Mouse (Mus musculus): ENCODE results near the gene Kctd15. TPM values are rescaled to one million over a fixed set of nuclear protein-coding genes. Genes with fewer than 3 reads are reported as not detected.

Kctd15 gene
- polyA plus RNA-seq, 1 experiment from 2014 or later = 3.0 TPM

- Histone ChIP-seq H3K9me3 (replicated peaks) (no peaks in the 10 kb centered on the region), H3K4me2 (no peak overlapping the region), H3K4me3 (no peak overlapping the region), H3K4me1 (replicated peaks) (peaks cover 5% of the 10 kb centered on the region; the same call in 1 of the 2 replicates), H3K36me3 (peaks cover 10% of the 10 kb centered on the region), H3K27ac (no peak overlapping the region), H3K9ac (no peak overlapping the region), H3K27me3 (no peaks in the 10 kb centered on the region)
- 86% methylated on average over 2 of the region's 2 CpGs for WGBS
- ATAC-seq (replicated peaks; ENCODE audit: insufficient number of reproducible peaks, insufficient read depth, low FRiP score, low read depth) = no peak
Observed at GRCm38 (mm10) chr7:34645623-34646022, 10.9 kb downstream of the Kctd15 start.

GRCm38 (mm10) chr7:34644591-34644990 is 11.9 kb downstream of the Kctd15 start:
- H3K4me3 ChIP-seq = no peak overlapping the region
- peaks cover 5% of the 10 kb centered on the region; the same call in 1 of the 2 replicates for H3K4me1 ChIP-seq (replicated peaks)
- H3K27ac ChIP-seq = no peak overlapping the region
- no peaks in the 10 kb centered on the region for H3K27me3 ChIP-seq
- peaks cover 10% of the 10 kb centered on the region for H3K36me3 ChIP-seq
- no peak overlapping the region for H3K9ac ChIP-seq
- no peak overlapping the region for H3K4me2 ChIP-seq
- no peak for ATAC-seq (replicated peaks; ENCODE audit: insufficient number of reproducible peaks, insufficient read depth, low FRiP score, low read depth)
- no peaks in the 10 kb centered on the region for H3K9me3 ChIP-seq (replicated peaks)
- 88% methylated on average over 18 of the region's 18 CpGs for WGBS

- H3K36me3 ChIP-seq = peaks cover 4% of the 10 kb centered on the region; the same call in 1 of the 2 replicates
- peaks cover 5% of the 10 kb centered on the region; the same call in 1 of the 2 replicates for H3K4me1 ChIP-seq (replicated peaks)
- H3K4me3 ChIP-seq = no peak overlapping the region
- WGBS = 65% methylated on average over 6 of the region's 6 CpGs
- H3K27me3 ChIP-seq = no peaks in the 10 kb centered on the region
- no peaks in the 10 kb centered on the region for H3K9me3 ChIP-seq (replicated peaks)
- H3K9ac ChIP-seq = no peak overlapping the region
- no peak overlapping the region for H3K4me2 ChIP-seq
- no peak overlapping the region for H3K27ac ChIP-seq
- ATAC-seq (replicated peaks; ENCODE audit: insufficient number of reproducible peaks, insufficient read depth, low FRiP score, low read depth) = no peak
Observed at GRCm38 (mm10) chr7:34643329-34643728, 13.2 kb downstream of the Kctd15 start.

- H3K4me1 ChIP-seq (replicated peaks) = peaks cover 2% of the 10 kb centered on the region; the same call in 1 of the 2 replicates
- H3K4me3 ChIP-seq = no peak overlapping the region
- H3K4me2 ChIP-seq = no peak overlapping the region
- no peaks in the 10 kb centered on the region for H3K27me3 ChIP-seq
- WGBS = 69% methylated on average over 13 of the region's 13 CpGs
- H3K9ac ChIP-seq = no peak overlapping the region
- no peak overlapping the region for H3K27ac ChIP-seq
- no peak for ATAC-seq (replicated peaks; ENCODE audit: insufficient number of reproducible peaks, insufficient read depth, low FRiP score, low read depth)
- H3K9me3 ChIP-seq (replicated peaks) = no peaks in the 10 kb centered on the region
- H3K36me3 ChIP-seq = peaks cover 4% of the 10 kb centered on the region; the same call in 1 of the 2 replicates
Observed at GRCm38 (mm10) chr7:34641968-34642367, 14.6 kb downstream of the Kctd15 start.

GRCm38 (mm10) chr7:34639798-34640197 is 16.7 kb downstream of the Kctd15 start:
- no peak overlapping the region for H3K9ac ChIP-seq
- no peak overlapping the region for H3K4me3 ChIP-seq
- no peak overlapping the region for H3K4me2 ChIP-seq
- H3K9me3 ChIP-seq (replicated peaks) = no peaks in the 10 kb centered on the region
- peaks cover 4% of the 10 kb centered on the region; the same call in 1 of the 2 replicates for H3K36me3 ChIP-seq
- H3K4me1 ChIP-seq (replicated peaks) = no peaks in the 10 kb centered on the region
- no peak for ATAC-seq (replicated peaks; ENCODE audit: insufficient number of reproducible peaks, insufficient read depth, low FRiP score, low read depth)
- H3K27me3 ChIP-seq = no peaks in the 10 kb centered on the region
- WGBS = 89% methylated on average over 11 of the region's 11 CpGs
- H3K27ac ChIP-seq = no peak overlapping the region

GRCm38 (mm10) chr7:34636661-34637060 is 19.9 kb downstream of the Kctd15 start:
- Histone ChIP-seq H3K4me3 (no peak overlapping the region), H3K9ac (no peak overlapping the region), H3K4me1 (replicated peaks) (no peaks in the 10 kb centered on the region), H3K9me3 (replicated peaks) (no peaks in the 10 kb centered on the region), H3K36me3 (no peaks in the 10 kb centered on the region), H3K27ac (no peak overlapping the region), H3K27me3 (no peaks in the 10 kb centered on the region), H3K4me2 (no peak overlapping the region)
- 70% methylated on average over 4 of the region's 4 CpGs for WGBS
- ATAC-seq (replicated peaks; ENCODE audit: insufficient number of reproducible peaks, insufficient read depth, low FRiP score, low read depth) = no peak

GRCm38 (mm10) chr7:34632966-34633742 is 23.4 kb downstream of the Kctd15 start:
- no peak for ATAC-seq (replicated peaks; ENCODE audit: insufficient number of reproducible peaks, insufficient read depth, low FRiP score, low read depth)
- Histone ChIP-seq H3K4me1 (replicated peaks) (peaks cover 14% of the 10 kb centered on the region; the same call in 1 of the 2 replicates), H3K4me2 (no peak overlapping the region), H3K9me3 (replicated peaks) (no peaks in the 10 kb centered on the region), H3K27ac (no peak overlapping the region), H3K9ac (no peak overlapping the region), H3K27me3 (no peaks in the 10 kb centered on the region), H3K4me3 (no peak overlapping the region), H3K36me3 (no peaks in the 10 kb centered on the region)
- 74% methylated on average over 10 of the region's 10 CpGs for WGBS

- H3K36me3 ChIP-seq = no peaks in the 10 kb centered on the region
- peak; percentile 71 for ATAC-seq (replicated peaks; ENCODE audit: insufficient number of reproducible peaks, insufficient read depth, low FRiP score, low read depth)
- H3K27ac ChIP-seq = peak overlapping the region; percentile 68
- H3K27me3 ChIP-seq = no peaks in the 10 kb centered on the region
- H3K9ac ChIP-seq = peak overlapping the region; percentile 51
- peak overlapping the region; percentile 53 for H3K4me3 ChIP-seq
- peak overlapping the region; percentile 86 for H3K4me2 ChIP-seq
- peaks cover 14% of the 10 kb centered on the region; the same call in 1 of the 2 replicates for H3K4me1 ChIP-seq (replicated peaks)
- WGBS = under 1% methylated on average over 34 of the region's 34 CpGs
- H3K9me3 ChIP-seq (replicated peaks) = no peaks in the 10 kb centered on the region
Observed at GRCm38 (mm10) chr7:34630211-34631085, 26.1 kb downstream of the Kctd15 start.

GRCm38 (mm10) chr7:34629702-34630210 is 26.8 kb downstream of the Kctd15 start:
- Histone ChIP-seq H3K9ac (peak overlapping the region; percentile 51), H3K4me1 (replicated peaks) (peaks cover 14% of the 10 kb centered on the region; the same call in 1 of the 2 replicates), H3K4me2 (peak overlapping the region; percentile 86), H3K9me3 (replicated peaks) (no peaks in the 10 kb centered on the region), H3K27ac (peak overlapping the region; percentile 68), H3K27me3 (no peaks in the 10 kb centered on the region), H3K36me3 (no peaks in the 10 kb centered on the region), H3K4me3 (peak overlapping the region; percentile 53)
- 0 out of 2 replicates have a peak, but pooled peaks have one; percentile 2 for ATAC-seq (replicated peaks; ENCODE audit: insufficient number of reproducible peaks, insufficient read depth, low FRiP score, low read depth)
- 43% methylated on average over 8 of the region's 8 CpGs for WGBS

GRCm38 (mm10) chr7:34620411-34620810 is 36.1 kb downstream of the Kctd15 start:
- WGBS = 34% methylated on average over 2 of the region's 2 CpGs
- Histone ChIP-seq H3K36me3 (no peaks in the 10 kb centered on the region), H3K4me2 (no peak overlapping the region), H3K27ac (no peak overlapping the region), H3K9me3 (replicated peaks) (no peaks in the 10 kb centered on the region), H3K4me1 (replicated peaks) (no peaks in the 10 kb centered on the region), H3K27me3 (no peaks in the 10 kb centered on the region), H3K9ac (no peak overlapping the region), H3K4me3 (no peak overlapping the region)
- no peak for ATAC-seq (replicated peaks; ENCODE audit: insufficient number of reproducible peaks, insufficient read depth, low FRiP score, low read depth)

Data from heart, embryonic 15.5 days (tissue).